Mouse (Mus musculus) heart, embryonic 12.5 days (tissue): ENCODE measurements around the gene Cryga. TPM values are rescaled to one million over a fixed set of nuclear protein-coding genes. Genes with fewer than 3 reads are reported as not detected.
"Not testable (repeated sequence)": the region's sequence is repeated elsewhere in the genome, so short reads cannot be mapped to it uniquely, and the experiment has no call there.

Source experiments
- ATAC-seq: fragments of 200-750 bp; cut with Nextera tagmentation; 2 replicates; pipeline ENCODE4 v1.8.0; 2017; ENCODE audit warnings: moderate TSS enrichment, moderate library complexity; ENCODE audit not compliant: insufficient number of reproducible peaks, low FRiP score
- H3K27ac ChIP-seq: fragments of 300-500 bp; sonication (generic); 2 replicates; pipeline ENCODE4 v1.5.1; 2016; ENCODE audit warnings: mild to moderate bottlenecking, moderate library complexity; ENCODE audit not compliant: poor library complexity, severe bottlenecking
- H3K27me3 ChIP-seq: fragments of 300-500 bp; sonication (generic); replicated peaks from 2 replicates; pipeline ENCODE4 v1.6.1; 2016; ENCODE audit warnings: mild to moderate bottlenecking, moderate library complexity
- H3K36me3 ChIP-seq: fragments of 300-500 bp; sonication (generic); 2 replicates; pipeline ENCODE4 v1.6.1; 2016; ENCODE audit warnings: mild to moderate bottlenecking, moderate library complexity
- H3K4me1 ChIP-seq: fragments of 300-500 bp; sonication (generic); replicated peaks from 2 replicates; pipeline ENCODE4 v1.6.1; 2016; ENCODE audit warnings: mild to moderate bottlenecking
- H3K4me2 ChIP-seq: fragments of 300-500 bp; sonication (generic); 2 replicates; pipeline ENCODE4 v1.6.1; 2016; ENCODE audit warnings: mild to moderate bottlenecking, moderate library complexity
- H3K4me3 ChIP-seq: fragments of 300-500 bp; sonication (generic); 2 replicates; pipeline ENCODE4 v1.5.1; 2016; ENCODE audit warnings: mild to moderate bottlenecking
- H3K9ac ChIP-seq: fragments of 300-500 bp; sonication (generic); 2 replicates; pipeline ENCODE4 v1.6.1; 2016; ENCODE audit warnings: mild to moderate bottlenecking, moderate library complexity
- H3K9me3 ChIP-seq: fragments of 300-500 bp; sonication (generic); replicated peaks from 2 replicates; pipeline ENCODE4 v1.6.1; 2016; ENCODE audit warnings: mild to moderate bottlenecking, moderate library complexity
- WGBS: fragments of 180-500 bp; shearing (Covaris S2); methylation state at CpG from one replicate; pipeline ENCODE4 v1.1.7; 2016; 5-methylcytosine and 5-hydroxymethylcytosine counted together
- polyA plus RNA-seq: library from polyadenylated mRNA; unstranded; fragments of >200 nt; fragmentation: Nextera tagmentation; extraction: Ambion mirVana; gene quantifications from 2 replicates; pipeline ENCODE4 v1.2.1, GENCODE M21; 2016

The Cryga gene
- polyA plus RNA-seq, 1 experiment from 2014 or later: not detected

DNA sequence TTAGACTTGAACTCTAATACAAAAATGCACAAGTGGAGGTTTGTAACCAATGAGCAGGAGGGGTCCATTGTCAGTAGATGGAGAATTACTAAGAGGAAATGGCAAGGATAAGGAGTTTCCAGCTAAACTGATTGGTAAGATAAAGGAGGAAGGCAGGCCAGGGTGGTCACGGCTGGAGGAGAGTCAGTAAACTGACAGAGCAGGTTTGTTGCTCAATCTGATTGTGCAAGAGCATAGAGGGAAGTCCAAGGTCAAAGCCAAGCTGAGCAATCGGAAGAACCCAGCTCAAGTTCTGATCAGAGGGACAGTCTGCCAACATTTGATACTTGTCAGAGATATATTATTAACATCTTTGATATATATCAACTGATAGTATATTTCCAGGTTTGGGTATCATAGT is 12.8 kb downstream of the Cryga start:
- no peak overlapping the region for H3K4me3 ChIP-seq
- no peaks in the 10 kb centered on the region for H3K36me3 ChIP-seq
- 51% methylated on average over 2 of the region's 2 CpGs for WGBS
- H3K27me3 ChIP-seq: no peaks in the 10 kb centered on the region
- no peaks in the 10 kb centered on the region for H3K4me1 ChIP-seq
- no peak for ATAC-seq
- H3K27ac ChIP-seq: no peak overlapping the region
- H3K9ac ChIP-seq: no peak overlapping the region
- H3K9me3 ChIP-seq: no peaks in the 10 kb centered on the region
- H3K4me2 ChIP-seq: no peak overlapping the region

DNA sequence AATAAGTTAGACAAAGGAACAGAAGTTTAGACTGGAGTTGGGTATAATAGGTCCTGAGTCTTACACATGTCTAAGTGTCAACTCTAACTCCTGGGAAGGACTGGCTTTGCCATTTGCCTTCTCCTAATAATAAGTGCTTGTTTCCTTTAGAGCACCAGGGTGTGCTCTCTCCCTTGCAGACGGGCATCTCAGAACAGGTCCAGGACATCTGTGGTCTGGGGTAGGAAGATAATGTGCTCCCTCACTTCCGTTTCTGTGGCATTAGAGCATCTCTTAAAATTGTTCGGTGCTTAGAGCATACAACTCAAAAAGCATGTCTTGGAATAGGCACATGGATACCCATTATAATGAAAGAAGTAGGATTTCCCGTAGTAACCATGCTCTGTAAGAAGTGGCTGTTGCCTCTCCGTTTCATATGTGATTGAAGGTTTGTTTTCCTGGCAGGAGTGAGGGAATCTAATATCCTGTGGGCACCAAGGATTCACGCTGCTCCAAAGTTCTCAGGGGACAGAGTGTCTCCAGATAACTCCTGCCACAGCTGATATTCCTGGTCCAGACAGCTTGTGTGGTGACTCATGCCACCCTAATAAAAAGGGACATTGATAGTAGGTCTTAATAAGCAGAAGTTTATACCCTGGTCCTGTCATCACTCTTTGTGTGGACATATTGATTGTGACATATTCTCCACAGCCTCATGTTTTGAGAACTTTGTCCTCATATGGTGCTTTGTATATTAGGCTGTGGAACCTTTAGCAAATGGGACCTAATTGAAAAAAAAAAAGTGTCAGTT is 14.4 kb downstream of the Cryga start:
- Histone ChIP-seq H3K9ac (no peak overlapping the region), H3K27me3 (no peaks in the 10 kb centered on the region), H3K4me2 (no peak overlapping the region), H3K9me3 (no peaks in the 10 kb centered on the region), H3K4me1 (no peaks in the 10 kb centered on the region), H3K27ac (no peak overlapping the region), H3K4me3 (no peak overlapping the region), H3K36me3 (no peaks in the 10 kb centered on the region)
- 60% methylated on average over 6 of the region's 6 CpGs for WGBS
- no peak for ATAC-seq

- no peak within 1 kb of the TSS for H3K4me3 ChIP-seq
- no peaks in the 10 kb centered on the region for H3K36me3 ChIP-seq
- H3K4me1 ChIP-seq: 0 out of 2 replicates have a peak, but pooled peaks cover 3% of the 10 kb centered on the region
- H3K27ac ChIP-seq: no peak within 1 kb of the TSS
- no peak within 1 kb of the TSS for H3K9ac ChIP-seq
- H3K4me2 ChIP-seq: 0 out of 2 replicates have a peak within 1 kb of the TSS, but pooled peaks have one; percentile 13
- ATAC-seq: no peak
- H3K9me3 ChIP-seq: no peaks in the 10 kb centered on the region
- no peaks in the 10 kb centered on the region for H3K27me3 ChIP-seq
- WGBS: 42% methylated on average over 7 of the region's 7 CpGs
These were observed 21.0 kb downstream of the Cryga start, which contains the start of gene Crygb for GRCm38 (mm10) chr1:65082188-65082587. TSS of gene Crygb (minus strand) at chr1:65082288.

- ATAC-seq: no peak
- Histone ChIP-seq H3K9ac (no peak overlapping the region), H3K4me2 (no peak overlapping the region), H3K27ac (no peak overlapping the region), H3K27me3 (no peaks in the 10 kb centered on the region), H3K36me3 (no peaks in the 10 kb centered on the region), H3K9me3 (no peaks in the 10 kb centered on the region), H3K4me1 (0 out of 2 replicates have a peak, but pooled peaks cover 3% of the 10 kb centered on the region), H3K4me3 (no peak overlapping the region)
- WGBS: 18% methylated on average over 5 of the region's 5 CpGs
These were observed 27.6 kb downstream of the Cryga start for GRCm38 (mm10) chr1:65075607-65076006.

GRCm38 (mm10) chr1:65073589-65073988 is 29.6 kb downstream of the Cryga start, which contains the start of gene Crygc:
TSS of gene Crygc (minus strand) at chr1:65073689.
- no peak for ATAC-seq
- Histone ChIP-seq H3K4me1 (no peaks in the 10 kb centered on the region), H3K4me2 (no peak within 1 kb of the TSS), H3K27ac (no peak within 1 kb of the TSS), H3K9me3 (no peaks in the 10 kb centered on the region), H3K9ac (no peak within 1 kb of the TSS), H3K36me3 (no peaks in the 10 kb centered on the region), H3K27me3 (no peaks in the 10 kb centered on the region), H3K4me3 (no peak within 1 kb of the TSS)
- 63% methylated on average over 6 of the region's 6 CpGs for WGBS

- no peak for ATAC-seq
These were observed 35.3 kb downstream of the Cryga start for GRCm38 (mm10) chr1:65067842-65068241.

GRCm38 (mm10) chr1:65064201-65064600 is 39.0 kb downstream of the Cryga start:
- Histone ChIP-seq H3K27ac (no peak overlapping the region), H3K27me3 (no peaks in the 10 kb centered on the region), H3K4me3 (no peak overlapping the region), H3K4me2 (no peak overlapping the region), H3K9me3 (peaks cover 4% of the 10 kb centered on the region; the same call in 1 of the 2 replicates), H3K36me3 (no peaks in the 10 kb centered on the region), H3K4me1 (no peaks in the 10 kb centered on the region), H3K9ac (no peak overlapping the region)
- 85% methylated on average over 15 of the region's 15 CpGs for WGBS
- ATAC-seq: no peak

More at GRCm38 (mm10) chr1:65067842-65068241, 35.3 kb downstream of the Cryga start:
- H3K4me1 ChIP-seq: no peaks in the 10 kb centered on the region
- no peaks in the 10 kb centered on the region for H3K36me3 ChIP-seq
- H3K4me2 ChIP-seq: no peak overlapping the region
- H3K9me3 ChIP-seq: peaks cover 4% of the 10 kb centered on the region; the same call in 1 of the 2 replicates
- no peak overlapping the region for H3K4me3 ChIP-seq
- H3K9ac ChIP-seq: no peak overlapping the region
- H3K27ac ChIP-seq: no peak overlapping the region
- no peaks in the 10 kb centered on the region for H3K27me3 ChIP-seq

- Histone ChIP-seq H3K9ac (no peak within 1 kb of the TSS), H3K4me2 (no peak within 1 kb of the TSS), H3K4me1 (no peaks in the 10 kb centered on the region), H3K27me3 (no peaks in the 10 kb centered on the region), H3K9me3 (peaks cover 4% of the 10 kb centered on the region; the same call in 1 of the 2 replicates), H3K27ac (no peak within 1 kb of the TSS), H3K4me3 (no peak within 1 kb of the TSS), H3K36me3 (no peaks in the 10 kb centered on the region)
- 78% methylated on average over 8 of the region's 8 CpGs for WGBS
- ATAC-seq: no peak
These were observed 39.8 kb downstream of the Cryga start, which contains the start of gene Crygd for GRCm38 (mm10) chr1:65063352-65063751. TSS of gene Crygd (minus strand) at chr1:65063452.

DNA sequence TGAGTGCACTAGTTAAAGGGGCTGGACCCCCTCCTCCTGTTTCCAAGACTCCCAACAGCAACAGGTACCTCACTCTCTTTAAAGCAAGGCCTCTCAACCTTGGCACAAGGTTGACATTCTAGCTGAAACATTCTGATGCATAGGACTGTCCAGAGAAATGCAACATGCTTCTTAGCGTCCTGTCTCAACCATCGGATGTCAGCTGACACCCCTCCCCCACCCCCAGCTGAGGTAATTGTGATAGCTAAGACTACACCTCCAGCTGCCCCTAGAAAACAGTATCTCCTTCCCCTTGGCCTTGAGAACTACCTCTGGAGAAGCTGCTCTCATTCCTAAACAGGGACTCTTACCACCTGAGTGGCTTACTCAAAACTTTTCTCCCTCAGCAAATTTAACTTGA is 51.0 kb downstream of the Cryga start:
- Histone ChIP-seq H3K4me1 (peaks cover 6% of the 10 kb centered on the region), H3K27ac (no peak overlapping the region), H3K9ac (no peak overlapping the region), H3K4me2 (no peak overlapping the region), H3K27me3 (no peaks in the 10 kb centered on the region), H3K36me3 (no peaks in the 10 kb centered on the region), H3K9me3 (no peaks in the 10 kb centered on the region), H3K4me3 (no peak overlapping the region)
- ATAC-seq: no peak
- 15% methylated on average over 2 of the region's 2 CpGs for WGBS

DNA sequence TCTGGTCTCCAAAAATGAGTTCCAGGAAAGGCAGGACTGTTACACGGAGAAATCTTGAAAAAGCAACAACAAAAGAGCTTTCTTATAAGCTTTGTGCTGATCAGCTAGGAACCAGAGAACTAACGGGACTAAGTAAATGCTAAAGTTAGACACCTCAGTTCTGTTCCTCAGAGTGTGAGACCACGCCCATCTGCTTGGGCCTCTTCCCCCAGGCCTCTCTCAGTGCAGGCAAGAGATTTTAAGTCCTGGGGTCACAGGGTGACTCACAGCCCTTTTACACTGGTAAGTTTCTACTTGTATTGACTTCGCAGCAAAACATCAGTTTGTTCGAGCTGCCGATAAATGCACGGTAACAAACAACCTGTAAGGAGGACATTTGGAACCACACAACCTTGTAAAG is 51.5 kb downstream of the Cryga start:
- 66% methylated on average over 7 of the region's 7 CpGs for WGBS
- H3K36me3 ChIP-seq: no peaks in the 10 kb centered on the region
- no peak overlapping the region for H3K27ac ChIP-seq
- no peak overlapping the region for H3K4me3 ChIP-seq
- no peaks in the 10 kb centered on the region for H3K27me3 ChIP-seq
- H3K4me2 ChIP-seq: no peak overlapping the region
- ATAC-seq: no peak
- no peaks in the 10 kb centered on the region for H3K9me3 ChIP-seq
- no peak overlapping the region for H3K9ac ChIP-seq
- peaks cover 6% of the 10 kb centered on the region for H3K4me1 ChIP-seq

GRCm38 (mm10) chr1:65050952-65051351 is 52.2 kb downstream of the Cryga start, which contains the start of gene Cryge:
TSS of gene Cryge (minus strand) at chr1:65051149.
- H3K9ac ChIP-seq, H3K4me1 ChIP-seq, H3K4me3 ChIP-seq, H3K4me2 ChIP-seq, ATAC-seq, H3K27ac ChIP-seq, H3K27me3 ChIP-seq, H3K36me3 ChIP-seq, H3K9me3 ChIP-seq: not testable (repeated sequence)
- WGBS: 79% methylated on average over 12 of the region's 12 CpGs
